Mouse (Mus musculus): ENCODE results near the gene Nudt4. TPM values are rescaled to one million over a fixed set of nuclear protein-coding genes. Genes with fewer than 3 reads are reported as not detected.

The Nudt4 gene
- polyA plus RNA-seq, 1 experiment from 2014 or later, result 53.6 TPM

- H3K27me3 ChIP-seq (ENCODE audit: control insufficient read depth, insufficient read depth, low read length), result no peaks in the 10 kb centered on the region
- no peak overlapping the region for H3K9ac ChIP-seq (ENCODE audit: low read length)
- H3K4me1 ChIP-seq (ENCODE audit: control insufficient read depth, insufficient read depth, low read length), result no peaks in the 10 kb centered on the region
- H3K9me3 ChIP-seq (replicated peaks; ENCODE audit: control insufficient read depth, low read length), result no peaks in the 10 kb centered on the region
- H3K36me3 ChIP-seq (ENCODE audit: control insufficient read depth, insufficient read depth, low read length), result peaks cover 5% of the 10 kb centered on the region; the same call in 1 of the 2 replicates
- ATAC-seq (ENCODE audit: insufficient read depth, low FRiP score), result no peak
- H3K27ac ChIP-seq (ENCODE audit: low read length), result no peak overlapping the region
- H3K4me3 ChIP-seq (replicated peaks; ENCODE audit: low read length), result no peak overlapping the region
- WGBS, result 86% methylated on average over 2 of the region's 2 CpGs
- no peak overlapping the region for H3K4me2 ChIP-seq (ENCODE audit: low read depth, low read length)
Measured at GRCm38 (mm10) chr10:95546178-95546577, 17.8 kb downstream of the Nudt4 start.

DNA sequence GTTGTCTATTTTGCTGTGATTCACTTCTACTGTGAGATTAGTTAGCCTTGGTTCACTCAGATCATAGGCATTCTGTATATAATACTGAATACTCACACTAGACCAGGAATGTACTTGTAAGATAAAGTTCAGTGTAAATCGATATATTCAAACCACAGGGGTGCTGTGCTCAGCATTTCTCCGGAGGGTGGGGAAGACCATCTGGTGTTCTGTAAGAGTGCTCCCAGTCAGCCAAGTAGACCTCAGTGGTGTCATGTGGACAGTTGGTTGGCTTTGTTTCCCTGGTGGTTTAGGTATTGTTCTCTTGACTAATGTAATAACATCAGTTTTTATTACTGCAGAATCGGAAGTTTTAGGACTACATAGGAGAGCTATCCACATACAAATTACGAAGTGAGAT, 18.9 kb downstream of the Nudt4 start:
- 65% methylated on average over 4 of the region's 4 CpGs for WGBS
- Histone ChIP-seq H3K4me3 (replicated peaks; ENCODE audit: low read length) (no peak overlapping the region), H3K4me2 (ENCODE audit: low read depth, low read length) (no peak overlapping the region), H3K36me3 (ENCODE audit: control insufficient read depth, insufficient read depth, low read length) (peaks cover 5% of the 10 kb centered on the region; the same call in 1 of the 2 replicates), H3K9ac (ENCODE audit: low read length) (no peak overlapping the region), H3K27ac (ENCODE audit: low read length) (no peak overlapping the region), H3K4me1 (ENCODE audit: control insufficient read depth, insufficient read depth, low read length) (no peaks in the 10 kb centered on the region), H3K9me3 (replicated peaks; ENCODE audit: control insufficient read depth, low read length) (no peaks in the 10 kb centered on the region), H3K27me3 (ENCODE audit: control insufficient read depth, insufficient read depth, low read length) (no peaks in the 10 kb centered on the region)
- ATAC-seq (ENCODE audit: insufficient read depth, low FRiP score), result 0 out of 2 replicates have a peak, but pooled peaks have one; percentile 10

- Histone ChIP-seq H3K9me3 (replicated peaks; ENCODE audit: control insufficient read depth, low read length) (no peaks in the 10 kb centered on the region), H3K27me3 (ENCODE audit: control insufficient read depth, insufficient read depth, low read length) (no peaks in the 10 kb centered on the region), H3K4me1 (ENCODE audit: control insufficient read depth, insufficient read depth, low read length) (no peaks in the 10 kb centered on the region), H3K27ac (ENCODE audit: low read length) (no peak overlapping the region), H3K9ac (ENCODE audit: low read length) (no peak overlapping the region), H3K36me3 (ENCODE audit: control insufficient read depth, insufficient read depth, low read length) (peaks cover 5% of the 10 kb centered on the region; the same call in 1 of the 2 replicates), H3K4me3 (replicated peaks; ENCODE audit: low read length) (no peak overlapping the region), H3K4me2 (ENCODE audit: low read depth, low read length) (no peak overlapping the region)
- WGBS, result 80% methylated on average over 2 of the region's 2 CpGs
- ATAC-seq (ENCODE audit: insufficient read depth, low FRiP score), result no peak
Measured at GRCm38 (mm10) chr10:95544651-95545050, 19.3 kb downstream of the Nudt4 start.

GRCm38 (mm10) chr10:95544004-95544403, 19.9 kb downstream of the Nudt4 start:
- H3K4me3 ChIP-seq (replicated peaks; ENCODE audit: low read length), result no peak overlapping the region
- H3K4me1 ChIP-seq (ENCODE audit: control insufficient read depth, insufficient read depth, low read length), result no peaks in the 10 kb centered on the region
- H3K27me3 ChIP-seq (ENCODE audit: control insufficient read depth, insufficient read depth, low read length), result no peaks in the 10 kb centered on the region
- no peak for ATAC-seq (ENCODE audit: insufficient read depth, low FRiP score)
- H3K27ac ChIP-seq (ENCODE audit: low read length), result no peak overlapping the region
- H3K36me3 ChIP-seq (ENCODE audit: control insufficient read depth, insufficient read depth, low read length), result peaks cover 5% of the 10 kb centered on the region; the same call in 1 of the 2 replicates
- no peak overlapping the region for H3K4me2 ChIP-seq (ENCODE audit: low read depth, low read length)
- no peaks in the 10 kb centered on the region for H3K9me3 ChIP-seq (replicated peaks; ENCODE audit: control insufficient read depth, low read length)
- no peak overlapping the region for H3K9ac ChIP-seq (ENCODE audit: low read length)

GRCm38 (mm10) chr10:95543377-95543776, 20.6 kb downstream of the Nudt4 start:
- Histone ChIP-seq H3K9ac (ENCODE audit: low read length) (no peak overlapping the region), H3K4me2 (ENCODE audit: low read depth, low read length) (no peak overlapping the region), H3K27ac (ENCODE audit: low read length) (no peak overlapping the region), H3K4me3 (replicated peaks; ENCODE audit: low read length) (no peak overlapping the region), H3K4me1 (ENCODE audit: control insufficient read depth, insufficient read depth, low read length) (no peaks in the 10 kb centered on the region), H3K27me3 (ENCODE audit: control insufficient read depth, insufficient read depth, low read length) (no peaks in the 10 kb centered on the region), H3K9me3 (replicated peaks; ENCODE audit: control insufficient read depth, low read length) (no peaks in the 10 kb centered on the region), H3K36me3 (ENCODE audit: control insufficient read depth, insufficient read depth, low read length) (peaks cover 5% of the 10 kb centered on the region; the same call in 1 of the 2 replicates)
- 87% methylated on average over 2 of the region's 2 CpGs for WGBS
- ATAC-seq (ENCODE audit: insufficient read depth, low FRiP score), result no peak

DNA sequence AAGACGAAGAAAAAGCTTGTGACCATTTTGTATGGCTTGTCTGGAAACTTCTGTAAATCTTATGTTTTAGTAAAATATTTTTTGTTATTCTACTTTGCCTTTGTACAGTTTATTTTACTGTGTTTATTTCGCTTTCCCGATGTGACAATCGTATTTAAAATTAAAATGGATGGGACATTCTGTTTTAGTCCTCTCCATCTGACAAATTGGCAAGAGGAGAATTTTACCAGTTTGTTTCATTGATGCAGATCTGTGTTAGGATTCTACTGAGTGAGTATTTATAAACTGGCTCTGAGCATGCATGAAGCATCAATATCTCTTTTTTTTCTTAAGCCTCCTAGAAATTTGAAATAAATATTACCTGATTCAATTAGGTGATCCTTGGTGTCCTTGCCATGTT, 21.0 kb downstream of the Nudt4 start:
- 86% methylated on average over 4 of the region's 4 CpGs for WGBS
- peaks cover 5% of the 10 kb centered on the region; the same call in 1 of the 2 replicates for H3K36me3 ChIP-seq (ENCODE audit: control insufficient read depth, insufficient read depth, low read length)
- no peak overlapping the region for H3K4me2 ChIP-seq (ENCODE audit: low read depth, low read length)
- no peak for ATAC-seq (ENCODE audit: insufficient read depth, low FRiP score)
- no peaks in the 10 kb centered on the region for H3K9me3 ChIP-seq (replicated peaks; ENCODE audit: control insufficient read depth, low read length)
- no peaks in the 10 kb centered on the region for H3K27me3 ChIP-seq (ENCODE audit: control insufficient read depth, insufficient read depth, low read length)
- H3K9ac ChIP-seq (ENCODE audit: low read length), result no peak overlapping the region
- H3K4me3 ChIP-seq (replicated peaks; ENCODE audit: low read length), result no peak overlapping the region
- H3K27ac ChIP-seq (ENCODE audit: low read length), result no peak overlapping the region
- H3K4me1 ChIP-seq (ENCODE audit: control insufficient read depth, insufficient read depth, low read length), result no peaks in the 10 kb centered on the region

DNA sequence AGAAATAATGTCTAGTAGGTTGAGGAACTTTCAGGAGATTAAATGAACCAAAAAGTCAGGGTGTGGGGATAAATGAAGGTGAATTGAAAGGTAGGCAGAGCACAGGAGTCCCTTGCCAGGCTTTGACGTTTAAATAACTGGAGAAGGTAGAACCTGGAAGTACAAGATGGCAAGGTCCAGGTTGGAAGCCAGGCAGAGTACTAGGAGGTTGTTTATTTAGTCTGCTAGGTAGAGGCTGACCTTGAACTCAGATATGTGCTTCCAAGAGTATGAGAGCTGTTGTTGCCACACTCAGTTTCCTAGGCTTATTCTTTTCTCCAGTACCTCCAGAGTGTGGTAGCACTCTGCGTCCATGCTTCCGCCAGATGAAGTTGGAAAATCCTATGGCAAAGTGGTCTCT, 24.1 kb downstream of the Nudt4 start:
- WGBS, result 84% methylated on average over 3 of the region's 3 CpGs

GRCm38 (mm10) chr10:95539260-95539659, 24.7 kb downstream of the Nudt4 start:
- no peaks in the 10 kb centered on the region for H3K36me3 ChIP-seq (ENCODE audit: control insufficient read depth, insufficient read depth, low read length)
- ATAC-seq (ENCODE audit: insufficient read depth, low FRiP score), result no peak
- H3K27me3 ChIP-seq (ENCODE audit: control insufficient read depth, insufficient read depth, low read length), result no peaks in the 10 kb centered on the region
- WGBS, result 87% methylated on average over 3 of the region's 3 CpGs
- H3K27ac ChIP-seq (ENCODE audit: low read length), result no peak overlapping the region
- no peaks in the 10 kb centered on the region for H3K4me1 ChIP-seq (ENCODE audit: control insufficient read depth, insufficient read depth, low read length)
- H3K9ac ChIP-seq (ENCODE audit: low read length), result no peak overlapping the region
- H3K4me3 ChIP-seq (replicated peaks; ENCODE audit: low read length), result no peak overlapping the region
- no peak overlapping the region for H3K4me2 ChIP-seq (ENCODE audit: low read depth, low read length)
- H3K9me3 ChIP-seq (replicated peaks; ENCODE audit: control insufficient read depth, low read length), result no peaks in the 10 kb centered on the region

More for the DNA sequence above, 24.1 kb downstream of the Nudt4 start:
- Histone ChIP-seq H3K4me1 (ENCODE audit: control insufficient read depth, insufficient read depth, low read length) (no peaks in the 10 kb centered on the region), H3K27me3 (ENCODE audit: control insufficient read depth, insufficient read depth, low read length) (no peaks in the 10 kb centered on the region), H3K9ac (ENCODE audit: low read length) (no peak overlapping the region), H3K27ac (ENCODE audit: low read length) (no peak overlapping the region), H3K36me3 (ENCODE audit: control insufficient read depth, insufficient read depth, low read length) (no peaks in the 10 kb centered on the region), H3K4me3 (replicated peaks; ENCODE audit: low read length) (no peak overlapping the region), H3K9me3 (replicated peaks; ENCODE audit: control insufficient read depth, low read length) (no peaks in the 10 kb centered on the region), H3K4me2 (ENCODE audit: low read depth, low read length) (no peak overlapping the region)
- no peak for ATAC-seq (ENCODE audit: insufficient read depth, low FRiP score)

GRCm38 (mm10) chr10:95536222-95536541, 27.8 kb downstream of the Nudt4 start:
- Histone ChIP-seq H3K9me3 (replicated peaks; ENCODE audit: control insufficient read depth, low read length) (no peaks in the 10 kb centered on the region), H3K4me2 (ENCODE audit: low read depth, low read length) (no peak overlapping the region), H3K27ac (ENCODE audit: low read length) (no peak overlapping the region), H3K27me3 (ENCODE audit: control insufficient read depth, insufficient read depth, low read length) (no peaks in the 10 kb centered on the region), H3K4me3 (replicated peaks; ENCODE audit: low read length) (no peak overlapping the region), H3K9ac (ENCODE audit: low read length) (no peak overlapping the region), H3K4me1 (ENCODE audit: control insufficient read depth, insufficient read depth, low read length) (0 out of 2 replicates have a peak, but pooled peaks cover 3% of the 10 kb centered on the region), H3K36me3 (ENCODE audit: control insufficient read depth, insufficient read depth, low read length) (no peaks in the 10 kb centered on the region)
- no peak for ATAC-seq (ENCODE audit: insufficient read depth, low FRiP score)
- WGBS, result 76% methylated on average over 6 of the region's 6 CpGs

Data from stomach, embryonic 16.5 days (tissue).